Mouse (Mus musculus) heart, adult 10 weeks (tissue): ENCODE results near the gene Mitf. TPM values are rescaled to one million over a fixed set of nuclear protein-coding genes. Genes with fewer than 3 reads are reported as not detected.

Source experiments
- polyA plus RNA-seq: library from polyadenylated mRNA; stranded (reverse); fragments of 350-450 nt; fragmentation: Illumina TruSeq; extraction: RNeasy Lipid Tissue Mini Kit (QIAGEN cat#74804); gene quantifications from one replicate; pipeline ENCODE4 v1.2.3, GENCODE M21; 2014; ENCODE audit warnings: low read depth, low replicate concordance

Gene Mitf
- polyA plus RNA-seq, result 39.6 TPM

DNA sequence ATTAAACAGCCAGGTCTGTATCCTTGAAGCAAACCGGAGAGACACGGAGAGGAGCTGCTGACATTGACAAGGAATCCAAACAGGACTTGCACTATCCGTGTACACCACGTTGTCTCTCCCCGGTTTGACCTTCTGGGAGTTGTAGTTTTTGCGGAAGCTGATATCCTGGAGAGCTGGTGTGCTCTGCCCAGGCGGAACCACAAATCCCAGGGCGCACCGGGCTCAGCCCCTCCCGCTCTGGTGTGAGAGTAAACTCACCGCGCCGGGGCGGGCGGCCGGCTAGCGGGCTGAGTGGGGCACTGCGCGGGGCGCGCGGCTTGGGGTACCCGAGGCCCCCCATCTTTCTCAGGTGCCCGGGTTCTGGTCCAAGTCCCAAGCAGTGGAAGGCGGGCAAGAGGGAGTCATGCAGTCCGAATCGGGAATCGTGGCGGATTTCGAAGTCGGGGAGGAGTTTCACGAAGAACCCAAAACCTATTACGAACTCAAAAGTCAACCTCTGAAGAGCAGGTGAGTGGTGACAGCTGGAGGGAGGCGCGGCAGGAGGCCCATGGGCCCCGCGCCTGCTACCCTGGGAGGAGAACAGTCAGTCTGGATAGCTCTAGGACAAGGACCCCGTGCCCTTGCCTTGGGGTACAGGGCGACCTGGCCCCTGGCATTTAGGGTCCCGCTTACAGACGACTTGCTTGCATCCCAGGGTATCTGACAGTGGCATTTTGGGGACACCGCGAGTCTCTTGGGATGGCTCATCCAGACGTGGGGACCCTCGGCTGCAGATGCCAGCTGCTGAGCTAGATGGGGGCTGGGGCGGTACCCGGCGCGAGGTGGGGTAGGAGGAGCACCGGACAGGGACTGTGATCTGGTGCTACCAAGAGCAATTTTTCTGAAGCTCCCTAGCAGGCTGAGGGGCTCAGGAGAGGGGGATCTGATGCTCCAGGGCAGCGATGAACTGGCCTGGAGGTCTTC is at the start of gene Mitf:
Mitf (plus strand) TSS at position 272 of the 963 bp plus-strand sequence.

Other genes starting within 250 kb of the Mitf start
- 10.0 TPM for gene Frmd4b, start 189.5 kb upstream of the Mitf start, polyA plus RNA-seq